Mouse (Mus musculus) heart, embryonic 11.5 days (tissue): ENCODE measurements around the gene Gm49450. TPM values are rescaled to one million over a fixed set of nuclear protein-coding genes. Genes with fewer than 3 reads are reported as not detected.

ENCODE experiments used
- ATAC-seq: fragments of 200-750 bp; cut with Nextera tagmentation; replicated peaks from 2 replicates; pipeline ENCODE4 v1.8.0; 2017; ENCODE audit warnings: moderate library complexity; ENCODE audit not compliant: insufficient number of reproducible peaks, low FRiP score, low TSS enrichment
- H3K27ac ChIP-seq: fragments of 300-500 bp; sonication (generic); 2 replicates; pipeline ENCODE4 v1.5.1; 2014; ENCODE audit warnings: mild to moderate bottlenecking, low read depth, low read length
- H3K27me3 ChIP-seq: fragments of 300-500 bp; sonication (generic); 2 replicates; pipeline ENCODE4 v1.6.1; 2014; ENCODE audit warnings: mild to moderate bottlenecking, low read length, mixed read lengths; ENCODE audit not compliant: control insufficient read depth, insufficient read depth
- H3K36me3 ChIP-seq: fragments of 300-500 bp; sonication (generic); 2 replicates; pipeline ENCODE4 v1.6.1; 2014; ENCODE audit warnings: mild to moderate bottlenecking, low read length, moderate library complexity, mixed read lengths; ENCODE audit not compliant: control insufficient read depth, insufficient read depth
- H3K4me1 ChIP-seq: fragments of 300-500 bp; sonication (generic); 2 replicates; pipeline ENCODE4 v1.6.1; 2014; ENCODE audit warnings: low read length; ENCODE audit not compliant: control insufficient read depth, insufficient read depth
- H3K4me2 ChIP-seq: fragments of 300-500 bp; sonication (generic); 2 replicates; pipeline ENCODE4 v1.6.1; 2014; ENCODE audit warnings: mild to moderate bottlenecking, moderate library complexity
- H3K4me3 ChIP-seq: fragments of 300-500 bp; sonication (generic); 2 replicates; pipeline ENCODE4 v1.5.1; 2014; ENCODE audit warnings: low read depth, low read length
- H3K9ac ChIP-seq: fragments of 300-500 bp; sonication (generic); 2 replicates; pipeline ENCODE4 v1.6.1; 2014; ENCODE audit warnings: mild to moderate bottlenecking, low read depth, low read length, moderate library complexity
- H3K9me3 ChIP-seq: fragments of 300-500 bp; sonication (generic); replicated peaks from 2 replicates; pipeline ENCODE4 v1.6.1; 2016; ENCODE audit warnings: low read length; ENCODE audit not compliant: control insufficient read depth
- WGBS: fragments of 180-500 bp; shearing (Covaris S2); extraction: QIAGEN DNeasy Blood & Tissue Kit; methylation state at CpG from one replicate; pipeline ENCODE4 v1.1.7; 2014; ENCODE audit not compliant: insufficient replicate concordance; 5-methylcytosine and 5-hydroxymethylcytosine counted together
- polyA plus RNA-seq: library from polyadenylated mRNA; unstranded; fragments of >200 nt; fragmentation: Nextera tagmentation; extraction: Ambion mirVana; gene quantifications from 2 replicates; pipeline ENCODE4 v1.2.1, GENCODE M21; 2014

Gm49450 gene
- polyA plus RNA-seq, 1 experiment from 2014 or later: not detected

DNA sequence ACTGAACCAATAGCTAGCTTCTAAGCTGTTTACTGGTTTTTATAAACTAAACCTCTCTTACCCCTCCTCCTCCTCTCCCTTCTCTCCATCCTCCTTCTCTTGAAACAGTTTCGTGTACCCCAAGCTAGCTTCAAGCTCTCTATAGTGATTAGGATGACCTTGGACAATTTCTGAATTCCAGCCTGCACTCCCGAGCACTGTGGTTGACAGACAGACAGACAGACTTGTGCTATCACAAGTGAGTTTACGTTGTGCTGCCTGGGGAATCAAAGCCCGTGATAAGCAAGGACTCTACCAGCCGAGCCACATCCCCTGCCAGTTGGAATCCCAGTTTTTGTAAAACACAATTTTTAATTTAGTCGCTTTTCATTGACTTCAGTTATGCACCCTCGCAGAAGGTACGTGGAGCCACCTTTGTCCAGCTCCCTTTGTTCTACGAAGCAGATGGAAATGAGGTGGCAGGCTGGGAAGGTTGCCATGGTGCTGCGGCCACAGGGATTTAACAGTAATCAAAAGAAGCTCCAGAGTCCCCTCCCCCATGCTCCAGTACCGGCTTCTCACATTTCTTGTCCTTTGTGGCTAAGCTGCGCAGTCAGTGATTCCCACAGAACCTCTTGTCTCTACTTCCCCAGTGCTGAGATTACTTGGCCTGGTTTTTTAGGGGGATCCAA is 15.5 kb upstream of the Gm49450 start:
- Histone ChIP-seq H3K4me2 (peak overlapping the region; percentile 40), H3K27ac (peak overlapping the region; percentile 70), H3K9me3 (no peaks in the 10 kb centered on the region), H3K27me3 (no peaks in the 10 kb centered on the region), H3K36me3 (no peaks in the 10 kb centered on the region), H3K4me1 (peaks cover 15% of the 10 kb centered on the region), H3K9ac (peak overlapping the region; percentile 58), H3K4me3 (no peak overlapping the region)
- 7% methylated on average over 12 of the region's 12 CpGs for WGBS
- no peak for ATAC-seq

GRCm38 (mm10) chr15:98959531-98959930 is 6.2 kb upstream of the Gm49450 start:
- Histone ChIP-seq H3K4me1 (peaks cover 4% of the 10 kb centered on the region; the same call in 1 of the 2 replicates), H3K27me3 (no peaks in the 10 kb centered on the region), H3K4me3 (no peak overlapping the region), H3K27ac (no peak overlapping the region), H3K36me3 (no peaks in the 10 kb centered on the region), H3K9me3 (no peaks in the 10 kb centered on the region), H3K9ac (no peak overlapping the region), H3K4me2 (no peak overlapping the region)
- ATAC-seq: peak; percentile 52; the same call in 1 of the 2 replicates
- WGBS: 40% methylated on average over 3 of the region's 3 CpGs

DNA sequence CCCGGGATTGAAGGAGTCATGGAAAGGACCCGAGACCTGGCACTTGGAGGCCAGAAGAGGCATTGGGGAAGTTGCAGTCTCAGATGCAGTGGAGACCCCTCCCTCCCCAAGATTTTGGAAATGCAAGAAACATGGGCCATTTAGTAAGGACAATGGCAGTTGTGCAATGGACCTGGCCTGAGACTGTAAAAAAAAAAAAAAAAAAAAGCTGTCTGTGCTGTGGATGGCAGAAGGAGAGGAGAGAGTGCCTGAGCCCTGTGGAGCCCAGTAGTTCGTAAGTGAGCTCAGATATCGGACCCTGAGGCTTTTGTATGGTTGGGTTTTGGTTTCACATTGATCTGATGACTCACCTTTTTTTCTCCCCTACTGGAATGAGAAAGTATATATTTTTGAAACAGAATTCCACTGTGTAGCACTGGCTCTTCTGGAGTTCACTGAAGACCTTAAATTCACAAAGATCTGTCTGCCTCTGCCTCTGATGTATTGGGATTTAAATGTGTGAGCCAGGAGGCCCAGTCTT is 5.6 kb upstream of the Gm49450 start:
- Histone ChIP-seq H3K36me3 (no peaks in the 10 kb centered on the region), H3K4me1 (peaks cover 8% of the 10 kb centered on the region), H3K27ac (no peak overlapping the region), H3K27me3 (no peaks in the 10 kb centered on the region), H3K9me3 (no peaks in the 10 kb centered on the region), H3K4me2 (no peak overlapping the region), H3K4me3 (no peak overlapping the region), H3K9ac (no peak overlapping the region)
- ATAC-seq: no peak
- 91% methylated on average over 4 of the region's 4 CpGs for WGBS

- no peaks in the 10 kb centered on the region for H3K36me3 ChIP-seq
- peaks cover 9% of the 10 kb centered on the region for H3K4me1 ChIP-seq
- 78% methylated on average over 5 of the region's 5 CpGs for WGBS
- H3K27ac ChIP-seq: no peak overlapping the region
- no peak overlapping the region for H3K9ac ChIP-seq
- H3K4me3 ChIP-seq: no peak overlapping the region
- no peaks in the 10 kb centered on the region for H3K9me3 ChIP-seq
- H3K4me2 ChIP-seq: no peak overlapping the region
- no peak for ATAC-seq
- no peaks in the 10 kb centered on the region for H3K27me3 ChIP-seq
Measured at GRCm38 (mm10) chr15:98957475-98957874, 4.1 kb upstream of the Gm49450 start.

- 91% methylated on average over 4 of the region's 4 CpGs for WGBS
- Histone ChIP-seq H3K9ac (no peak overlapping the region), H3K36me3 (no peaks in the 10 kb centered on the region), H3K27me3 (no peaks in the 10 kb centered on the region), H3K9me3 (no peaks in the 10 kb centered on the region), H3K4me3 (no peak overlapping the region), H3K27ac (no peak overlapping the region), H3K4me1 (peaks cover 13% of the 10 kb centered on the region), H3K4me2 (no peak overlapping the region)
- no peak for ATAC-seq
Measured at GRCm38 (mm10) chr15:98956000-98956399, 2.6 kb upstream of the Gm49450 start.

DNA sequence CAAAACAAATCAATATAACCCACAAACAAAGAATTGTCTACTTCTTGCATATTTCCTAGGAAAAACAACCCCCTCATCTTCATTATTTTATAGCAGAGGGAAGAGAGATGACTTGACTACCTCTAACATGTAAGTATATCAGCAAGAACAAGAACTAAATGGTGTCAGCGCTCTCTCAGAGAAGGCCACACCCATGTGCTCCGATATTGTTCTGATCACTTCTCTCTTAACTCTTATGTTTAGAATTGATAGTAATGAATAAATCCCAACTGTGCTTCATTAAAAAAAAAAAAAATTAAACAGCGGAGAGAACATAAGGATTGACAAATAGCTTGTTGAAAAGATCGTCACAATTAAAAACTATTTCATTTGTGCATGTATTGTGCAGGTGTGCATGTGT is 2.0 kb upstream of the Gm49450 start:
- no peak for ATAC-seq
- Histone ChIP-seq H3K27ac (no peak overlapping the region), H3K9ac (no peak overlapping the region), H3K27me3 (no peaks in the 10 kb centered on the region), H3K4me3 (peak overlapping the region; percentile 20), H3K4me2 (peak overlapping the region; percentile 58; the same call in 1 of the 2 replicates), H3K36me3 (no peaks in the 10 kb centered on the region), H3K4me1 (peaks cover 13% of the 10 kb centered on the region), H3K9me3 (no peaks in the 10 kb centered on the region)
- WGBS: 76% methylated on average over 4 of the region's 4 CpGs

GRCm38 (mm10) chr15:98954425-98955253 is 1.3 kb upstream of the Gm49450 start:
- 26% methylated on average over 14 of the region's 14 CpGs for WGBS
- ATAC-seq: no peak
- Histone ChIP-seq H3K4me1 (peaks cover 13% of the 10 kb centered on the region), H3K27ac (peak overlapping the region; percentile 46), H3K9ac (peak overlapping the region; percentile 66; the same call in 1 of the 2 replicates), H3K9me3 (no peaks in the 10 kb centered on the region), H3K4me2 (peak overlapping the region; percentile 58), H3K36me3 (no peaks in the 10 kb centered on the region), H3K4me3 (peak overlapping the region; percentile 20), H3K27me3 (no peaks in the 10 kb centered on the region)

DNA sequence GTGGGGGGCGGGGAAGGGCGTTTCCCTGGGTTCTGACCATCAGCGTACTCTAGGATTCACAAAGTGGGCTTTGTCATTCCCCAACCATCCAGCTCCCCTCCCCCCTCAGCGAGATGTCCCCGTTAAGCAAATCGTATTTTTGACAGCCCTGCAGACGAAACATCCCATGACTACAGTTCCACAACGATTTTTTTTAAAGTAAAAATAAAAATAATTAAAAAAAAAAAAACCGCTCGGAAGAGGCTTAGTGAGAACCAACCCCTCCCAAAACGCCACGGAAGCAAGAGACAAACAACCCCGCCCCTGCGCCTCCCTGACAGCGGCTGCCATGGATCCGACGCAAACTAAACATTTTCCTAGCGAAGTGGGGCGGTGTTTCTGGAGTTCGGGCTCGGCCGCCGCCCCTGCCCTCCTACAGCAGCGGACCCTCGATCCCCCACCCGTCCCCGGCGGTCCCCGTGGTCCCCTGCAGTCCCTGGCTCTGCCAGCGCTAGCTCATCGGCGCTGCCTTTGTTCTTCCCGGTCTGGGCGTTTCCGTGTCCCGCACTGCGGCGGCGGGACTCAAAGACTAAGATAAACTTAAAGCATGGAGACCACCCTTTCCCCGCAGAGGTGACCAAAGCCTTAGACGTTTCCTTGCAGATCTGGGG is 475 bp downstream of the Gm49450 start:
- peak overlapping the region; percentile 91 for H3K4me3 ChIP-seq
- H3K27me3 ChIP-seq: no peaks in the 10 kb centered on the region
- H3K36me3 ChIP-seq: no peaks in the 10 kb centered on the region
- peak; percentile 70 for ATAC-seq
- no peaks in the 10 kb centered on the region for H3K9me3 ChIP-seq
- WGBS: under 1% methylated on average over 41 of the region's 41 CpGs
- H3K9ac ChIP-seq: peak overlapping the region; percentile 99
- H3K27ac ChIP-seq: peak overlapping the region; percentile 99
- H3K4me1 ChIP-seq: peaks cover 13% of the 10 kb centered on the region
- peak overlapping the region; percentile 70 for H3K4me2 ChIP-seq
